Mouse (Mus musculus): ENCODE measurements around the gene Lrrc8a.

The Lrrc8a gene

GRCm38 (mm10) chr2:30261064-30261736 lies 23.7 kb downstream of the Lrrc8a start:
- peak; percentile 54 for DNase-seq (ENCODE audit: low read depth, low spot score)

- DNase-seq (ENCODE audit: low read depth, low spot score) = no peak
These were observed 24.7 kb downstream of the Lrrc8a start for GRCm38 (mm10) chr2:30261921-30262839.

- no peak for DNase-seq (ENCODE audit: low read depth, low spot score)
These were observed 25.4 kb downstream of the Lrrc8a start for GRCm38 (mm10) chr2:30262840-30263441.

GRCm38 (mm10) chr2:30263811-30264210 lies 26.3 kb downstream of the Lrrc8a start:
- DNase-seq (ENCODE audit: low read depth, low spot score) = no peak

GRCm38 (mm10) chr2:30264671-30265519 lies 27.4 kb downstream of the Lrrc8a start:
- DNase-seq (ENCODE audit: low read depth, low spot score) = peak; percentile 87

- DNase-seq (ENCODE audit: low read depth, low spot score) = peak; percentile 26
These were observed 28.3 kb downstream of the Lrrc8a start, which contains the start of gene Phyhd1 for GRCm38 (mm10) chr2:30265767-30266253. Gene Phyhd1, plus strand, starts transcription at chr2:30266203.

- DNase-seq (ENCODE audit: low read depth, low spot score) = peak; percentile 85
These were observed 29.0 kb downstream of the Lrrc8a start for GRCm38 (mm10) chr2:30266392-30266941.

GRCm38 (mm10) chr2:30267466-30267865 lies 30.0 kb downstream of the Lrrc8a start:
- no peak for DNase-seq (ENCODE audit: low read depth, low spot score)

GRCm38 (mm10) chr2:30268371-30268770 lies 30.9 kb downstream of the Lrrc8a start:
- no peak for DNase-seq (ENCODE audit: low read depth, low spot score)

- DNase-seq (ENCODE audit: low read depth, low spot score) = no peak
These were observed 31.9 kb downstream of the Lrrc8a start for GRCm38 (mm10) chr2:30269241-30269990.

- peak; percentile 73 for DNase-seq (ENCODE audit: low read depth, low spot score)
These were observed 32.6 kb downstream of the Lrrc8a start for GRCm38 (mm10) chr2:30270134-30270533.

- no peak for DNase-seq (ENCODE audit: low read depth, low spot score)
These were observed 43.2 kb downstream of the Lrrc8a start, which contains the start of gene Gm28038 for GRCm38 (mm10) chr2:30280743-30281142. Gene Gm28038, plus strand, starts transcription at chr2:30281043.

- no peak for DNase-seq (ENCODE audit: low read depth, low spot score)
These were observed 44.1 kb downstream of the Lrrc8a start for GRCm38 (mm10) chr2:30281651-30282050.

- DNase-seq (ENCODE audit: low read depth, low spot score) = no peak
These were observed 45.7 kb downstream of the Lrrc8a start for GRCm38 (mm10) chr2:30283193-30283592.

- no peak for DNase-seq (ENCODE audit: low read depth, low spot score)
These were observed 47.5 kb downstream of the Lrrc8a start for GRCm38 (mm10) chr2:30285004-30285403.

- DNase-seq (ENCODE audit: low read depth, low spot score) = no peak
These were observed 48.1 kb downstream of the Lrrc8a start for GRCm38 (mm10) chr2:30285416-30286181.

GRCm38 (mm10) chr2:30286192-30287026 lies 48.9 kb downstream of the Lrrc8a start, which contains the start of the genes Dolk and Nup188:
Gene Dolk, minus strand, starts transcription at chr2:30286334.
Gene Nup188, plus strand, starts transcription at chr2:30286397.
- DNase-seq (ENCODE audit: low read depth, low spot score) = peak; percentile 95

GRCm38 (mm10) chr2:30287027-30287373 lies 49.5 kb downstream of the Lrrc8a start:
- DNase-seq (ENCODE audit: low read depth, low spot score) = peak; percentile 53

All from ES-CJ7 (cell line).